Mouse (Mus musculus): ENCODE results near the gene Dlgap1. TPM values are rescaled to one million over a fixed set of nuclear protein-coding genes. Genes with fewer than 3 reads are reported as not detected.

Dlgap1 gene
- polyA plus RNA-seq, 1 experiment from 2014 or later, result 1.3 TPM

DNA sequence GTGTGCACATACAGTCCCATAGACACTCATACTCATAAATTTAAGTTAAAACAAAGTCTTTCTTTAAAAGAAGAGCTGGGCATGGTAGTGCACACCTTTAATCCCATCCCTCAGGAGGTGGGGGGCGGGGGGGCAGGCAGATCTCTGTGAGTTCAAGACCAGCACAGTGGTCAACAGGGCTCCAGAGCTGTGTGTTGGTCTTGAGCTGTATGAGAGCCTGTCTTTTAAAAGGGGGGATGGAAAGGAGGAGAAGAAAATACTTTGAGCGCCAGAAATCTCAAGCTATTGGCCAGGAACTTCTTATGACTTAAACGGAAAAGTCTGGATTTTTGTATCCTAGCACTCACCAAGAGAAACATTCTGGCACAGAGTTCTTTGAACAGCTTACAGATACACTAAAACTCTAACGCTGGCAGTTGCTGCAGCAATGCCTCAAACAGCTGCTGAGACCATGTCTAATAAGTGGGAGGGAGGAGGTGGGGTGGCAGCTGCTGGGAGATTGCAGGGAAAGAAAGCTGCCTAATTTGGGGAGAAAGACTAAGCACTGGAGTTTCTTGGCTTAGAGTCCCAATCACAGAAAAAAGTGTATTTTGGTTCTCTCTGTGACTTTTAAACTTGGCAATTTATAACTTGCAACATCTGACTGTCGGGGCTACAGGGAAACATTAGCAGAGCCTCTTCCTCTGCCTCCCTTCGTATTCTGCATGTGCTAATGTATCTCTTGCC lies 660.9 kb downstream of the Dlgap1 start:
- WGBS, result 47% methylated on average over 6 of the region's 6 CpGs
- H3K27me3 ChIP-seq (replicated peaks; ENCODE audit: control insufficient read depth, insufficient read depth, low read length), result no peaks in the 10 kb centered on the region
- H3K4me1 ChIP-seq (ENCODE audit: control insufficient read depth, insufficient read depth, low read length), result no peaks in the 10 kb centered on the region
- H3K4me2 ChIP-seq (ENCODE audit: low read depth, low read length), result no peak overlapping the region
- no peaks in the 10 kb centered on the region for H3K9me3 ChIP-seq (ENCODE audit: control insufficient read depth, low read length)
- H3K9ac ChIP-seq (ENCODE audit: low read depth, low read length), result no peak overlapping the region
- H3K27ac ChIP-seq (ENCODE audit: low read length), result 0 out of 2 replicates have a peak overlapping the region, but pooled peaks have one; percentile 29
- no peak overlapping the region for H3K4me3 ChIP-seq (ENCODE audit: low read length)
- no peaks in the 10 kb centered on the region for H3K36me3 ChIP-seq (ENCODE audit: control insufficient read depth, insufficient read depth, low read length)
- peak; percentile 52; the same call in 1 of the 2 replicates for ATAC-seq

DNA sequence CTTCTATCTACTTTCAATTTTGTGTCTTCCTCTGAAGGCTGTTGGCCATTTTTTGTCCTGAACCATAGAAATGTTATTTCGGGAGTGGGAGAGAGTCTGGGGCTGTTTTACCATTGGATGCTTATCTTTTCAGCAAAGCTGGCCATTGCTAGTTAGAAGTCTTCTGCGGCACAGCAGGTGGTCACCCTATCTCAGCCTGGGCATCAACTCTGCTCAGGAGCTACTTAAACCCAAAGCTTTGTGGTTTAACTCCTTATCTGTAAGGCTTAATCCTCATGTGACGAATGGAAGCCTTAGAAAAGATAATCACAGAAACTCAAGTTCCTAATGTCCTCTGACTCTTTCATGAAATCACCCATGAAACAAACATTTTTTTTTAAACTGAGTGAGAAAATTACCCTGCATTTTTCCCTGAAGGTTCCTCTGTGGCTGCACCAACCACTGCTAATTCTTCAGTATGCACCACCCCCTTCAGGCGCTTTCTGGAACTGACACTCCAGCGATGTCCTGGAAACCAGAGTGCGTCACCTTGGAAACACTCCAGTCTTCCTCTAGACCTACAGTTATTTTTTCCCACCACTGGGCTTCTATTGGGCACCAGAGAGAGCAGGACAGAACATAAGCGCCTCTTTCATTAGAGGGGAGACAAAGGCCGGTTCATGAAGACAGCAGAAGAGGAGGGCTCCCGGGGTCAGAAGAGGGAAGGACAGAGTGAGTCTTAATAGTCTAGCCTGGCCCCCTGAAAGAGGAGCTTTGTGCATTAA lies 664.5 kb downstream of the Dlgap1 start:
- peak; percentile 59 for ATAC-seq
- no peak overlapping the region for H3K4me2 ChIP-seq (ENCODE audit: low read depth, low read length)
- H3K9me3 ChIP-seq (ENCODE audit: control insufficient read depth, low read length), result no peaks in the 10 kb centered on the region
- no peak overlapping the region for H3K27ac ChIP-seq (ENCODE audit: low read length)
- H3K4me3 ChIP-seq (ENCODE audit: low read length), result no peak overlapping the region
- H3K27me3 ChIP-seq (replicated peaks; ENCODE audit: control insufficient read depth, insufficient read depth, low read length), result no peaks in the 10 kb centered on the region
- no peaks in the 10 kb centered on the region for H3K4me1 ChIP-seq (ENCODE audit: control insufficient read depth, insufficient read depth, low read length)
- WGBS, result 23% methylated on average over 9 of the region's 9 CpGs
- no peaks in the 10 kb centered on the region for H3K36me3 ChIP-seq (ENCODE audit: control insufficient read depth, insufficient read depth, low read length)
- H3K9ac ChIP-seq (ENCODE audit: low read depth, low read length), result no peak overlapping the region

DNA sequence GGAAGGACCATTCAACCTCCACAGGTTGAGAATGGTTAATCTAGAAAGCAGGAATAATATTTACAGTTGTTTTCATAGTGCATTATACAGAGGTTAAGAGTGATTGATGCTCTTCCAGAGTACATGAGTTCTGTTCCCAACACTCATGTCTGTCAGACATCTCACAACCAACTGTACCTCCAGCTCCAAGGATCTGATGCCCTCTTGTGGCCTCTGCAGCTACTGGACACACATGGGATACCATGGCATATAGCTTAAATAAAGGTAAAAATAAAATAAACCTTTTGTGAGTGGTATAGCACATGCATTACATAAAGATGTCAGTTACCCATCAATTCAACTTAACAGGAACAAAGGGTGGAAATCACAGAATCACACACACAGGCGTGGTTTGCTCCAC lies 674.3 kb downstream of the Dlgap1 start:
- Histone ChIP-seq H3K9me3 (ENCODE audit: control insufficient read depth, low read length) (no peaks in the 10 kb centered on the region), H3K9ac (ENCODE audit: low read depth, low read length) (no peak overlapping the region), H3K36me3 (ENCODE audit: control insufficient read depth, insufficient read depth, low read length) (no peaks in the 10 kb centered on the region), H3K4me1 (ENCODE audit: control insufficient read depth, insufficient read depth, low read length) (no peaks in the 10 kb centered on the region), H3K27ac (ENCODE audit: low read length) (no peak overlapping the region), H3K4me2 (ENCODE audit: low read depth, low read length) (no peak overlapping the region), H3K4me3 (ENCODE audit: low read length) (no peak overlapping the region), H3K27me3 (replicated peaks; ENCODE audit: control insufficient read depth, insufficient read depth, low read length) (no peaks in the 10 kb centered on the region)
- no peak for ATAC-seq
- WGBS, result 79% methylated on average over 1 of the region's 1 CpGs

- Histone ChIP-seq H3K4me2 (ENCODE audit: low read depth, low read length) (no peak overlapping the region), H3K4me3 (ENCODE audit: low read length) (no peak overlapping the region), H3K36me3 (ENCODE audit: control insufficient read depth, insufficient read depth, low read length) (no peaks in the 10 kb centered on the region), H3K27ac (ENCODE audit: low read length) (no peak overlapping the region), H3K9me3 (ENCODE audit: control insufficient read depth, low read length) (no peaks in the 10 kb centered on the region), H3K27me3 (replicated peaks; ENCODE audit: control insufficient read depth, insufficient read depth, low read length) (no peaks in the 10 kb centered on the region), H3K4me1 (ENCODE audit: control insufficient read depth, insufficient read depth, low read length) (no peaks in the 10 kb centered on the region), H3K9ac (ENCODE audit: low read depth, low read length) (no peak overlapping the region)
- WGBS, result 30% methylated on average over 4 of the region's 4 CpGs
- ATAC-seq, result no peak
Measured at GRCm38 (mm10) chr17:70646641-70647040, 677.8 kb downstream of the Dlgap1 start.

DNA sequence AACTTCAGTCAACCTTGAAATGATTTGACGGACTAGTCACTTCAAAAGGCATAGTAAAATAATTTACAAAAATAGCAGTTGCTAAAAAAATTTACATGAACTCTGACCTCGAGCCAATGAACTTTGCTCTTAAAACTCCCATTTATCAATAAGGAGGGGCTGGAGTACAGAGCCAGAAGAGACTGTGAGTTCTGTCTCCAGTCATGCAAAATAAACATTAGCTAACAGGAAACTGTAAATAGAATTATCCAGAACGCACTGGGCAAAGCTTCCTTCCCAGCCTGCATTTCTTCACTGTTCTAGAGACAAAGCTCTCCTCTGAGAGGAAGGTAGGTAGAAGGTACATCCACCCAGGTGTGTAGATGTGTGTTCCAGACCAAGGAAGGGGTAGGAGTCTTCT lies 692.5 kb downstream of the Dlgap1 start:
- H3K4me2 ChIP-seq (ENCODE audit: low read depth, low read length), result no peak overlapping the region
- H3K36me3 ChIP-seq (ENCODE audit: control insufficient read depth, insufficient read depth, low read length), result no peaks in the 10 kb centered on the region
- H3K4me1 ChIP-seq (ENCODE audit: control insufficient read depth, insufficient read depth, low read length), result no peaks in the 10 kb centered on the region
- no peaks in the 10 kb centered on the region for H3K27me3 ChIP-seq (replicated peaks; ENCODE audit: control insufficient read depth, insufficient read depth, low read length)
- no peak for ATAC-seq
- 45% methylated on average over 3 of the region's 3 CpGs for WGBS
- no peak overlapping the region for H3K9ac ChIP-seq (ENCODE audit: low read depth, low read length)
- no peak overlapping the region for H3K4me3 ChIP-seq (ENCODE audit: low read length)
- no peak overlapping the region for H3K27ac ChIP-seq (ENCODE audit: low read length)
- H3K9me3 ChIP-seq (ENCODE audit: control insufficient read depth, low read length), result no peaks in the 10 kb centered on the region

DNA sequence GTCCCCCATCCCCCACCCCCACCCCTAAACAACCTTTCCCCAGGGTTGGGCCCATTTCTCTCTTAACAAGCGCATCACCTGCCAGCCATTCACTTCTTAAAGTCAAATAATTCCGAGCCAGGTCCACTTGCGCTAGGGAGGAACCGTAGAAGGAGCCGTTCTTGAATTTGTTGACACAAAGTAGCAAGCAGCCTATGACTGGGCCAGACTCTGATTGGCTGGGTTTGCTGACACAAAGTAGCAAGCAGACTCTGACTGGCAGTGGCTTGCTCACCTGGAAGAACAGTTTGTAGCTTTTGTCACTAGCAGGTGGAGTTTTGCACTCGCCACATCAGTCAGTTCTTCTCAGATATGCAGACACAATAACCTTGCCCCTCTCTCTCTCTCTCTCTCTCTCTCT lies 695.1 kb downstream of the Dlgap1 start:
- H3K9me3 ChIP-seq (ENCODE audit: control insufficient read depth, low read length), result no peaks in the 10 kb centered on the region
- H3K27me3 ChIP-seq (replicated peaks; ENCODE audit: control insufficient read depth, insufficient read depth, low read length), result no peaks in the 10 kb centered on the region
- WGBS, result 62% methylated on average over 6 of the region's 6 CpGs
- H3K27ac ChIP-seq (ENCODE audit: low read length), result no peak overlapping the region
- ATAC-seq, result no peak
- no peaks in the 10 kb centered on the region for H3K36me3 ChIP-seq (ENCODE audit: control insufficient read depth, insufficient read depth, low read length)
- H3K4me2 ChIP-seq (ENCODE audit: low read depth, low read length), result no peak overlapping the region
- H3K4me1 ChIP-seq (ENCODE audit: control insufficient read depth, insufficient read depth, low read length), result no peaks in the 10 kb centered on the region
- H3K9ac ChIP-seq (ENCODE audit: low read depth, low read length), result no peak overlapping the region
- H3K4me3 ChIP-seq (ENCODE audit: low read length), result no peak overlapping the region

DNA sequence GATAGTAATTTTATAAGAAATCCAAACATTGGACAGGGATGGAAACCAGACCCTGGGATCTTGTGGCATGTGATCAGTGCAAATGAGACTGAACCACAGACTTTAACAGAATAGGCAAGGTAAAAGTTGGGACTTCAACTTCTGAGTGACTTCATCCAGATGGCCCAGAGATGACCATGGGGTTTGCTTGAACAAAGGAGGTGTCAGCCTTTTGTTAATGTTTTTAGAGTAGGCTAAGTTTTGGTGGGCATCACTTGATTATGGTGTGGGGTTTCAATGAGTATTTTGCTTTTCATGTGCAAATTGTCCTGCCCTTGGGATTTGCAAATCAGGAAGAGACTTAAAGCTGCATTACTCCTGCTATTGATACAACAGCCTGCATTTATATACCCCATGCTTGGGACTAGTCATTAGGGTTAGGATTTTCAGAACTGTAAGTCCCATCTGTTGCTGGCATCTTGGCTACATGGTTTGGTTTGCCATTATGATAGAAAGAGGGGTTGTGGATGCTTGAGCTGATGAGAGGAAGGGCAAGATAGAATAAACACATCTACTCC lies 695.7 kb downstream of the Dlgap1 start:
- Histone ChIP-seq H3K4me3 (ENCODE audit: low read length) (no peak overlapping the region), H3K4me1 (ENCODE audit: control insufficient read depth, insufficient read depth, low read length) (no peaks in the 10 kb centered on the region), H3K27ac (ENCODE audit: low read length) (no peak overlapping the region), H3K9me3 (ENCODE audit: control insufficient read depth, low read length) (no peaks in the 10 kb centered on the region), H3K4me2 (ENCODE audit: low read depth, low read length) (no peak overlapping the region), H3K27me3 (replicated peaks; ENCODE audit: control insufficient read depth, insufficient read depth, low read length) (no peaks in the 10 kb centered on the region), H3K9ac (ENCODE audit: low read depth, low read length) (no peak overlapping the region), H3K36me3 (ENCODE audit: control insufficient read depth, insufficient read depth, low read length) (no peaks in the 10 kb centered on the region)
- no peak for ATAC-seq

DNA sequence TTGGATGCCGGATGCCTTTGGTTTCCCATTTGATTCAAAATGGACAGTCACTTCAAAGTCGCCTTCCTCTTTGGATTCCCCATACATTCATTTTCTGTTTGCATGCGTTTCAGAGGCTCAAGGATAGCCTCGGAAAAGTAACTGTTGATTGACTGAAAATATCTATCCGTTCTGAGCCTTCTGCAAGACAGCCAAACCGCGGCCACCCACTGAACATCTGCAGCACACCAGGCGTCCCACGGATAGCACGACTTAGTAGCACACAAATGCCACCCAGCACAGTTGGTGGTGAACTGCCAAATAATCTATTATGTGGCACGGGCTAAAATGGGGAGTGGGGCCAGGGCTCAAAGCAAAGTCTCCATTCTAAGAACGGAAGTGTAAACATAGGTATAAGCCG lies 705.1 kb downstream of the Dlgap1 start:
- no peaks in the 10 kb centered on the region for H3K36me3 ChIP-seq (ENCODE audit: control insufficient read depth, insufficient read depth, low read length)
- H3K9ac ChIP-seq (ENCODE audit: low read depth, low read length), result no peak overlapping the region
- no peak for ATAC-seq
- no peak overlapping the region for H3K27ac ChIP-seq (ENCODE audit: low read length)
- no peaks in the 10 kb centered on the region for H3K27me3 ChIP-seq (replicated peaks; ENCODE audit: control insufficient read depth, insufficient read depth, low read length)
- 88% methylated on average over 13 of the region's 13 CpGs for WGBS
- H3K4me3 ChIP-seq (ENCODE audit: low read length), result no peak overlapping the region
- H3K4me2 ChIP-seq (ENCODE audit: low read depth, low read length), result no peak overlapping the region
- no peaks in the 10 kb centered on the region for H3K4me1 ChIP-seq (ENCODE audit: control insufficient read depth, insufficient read depth, low read length)
- H3K9me3 ChIP-seq (ENCODE audit: control insufficient read depth, low read length), result no peaks in the 10 kb centered on the region

DNA sequence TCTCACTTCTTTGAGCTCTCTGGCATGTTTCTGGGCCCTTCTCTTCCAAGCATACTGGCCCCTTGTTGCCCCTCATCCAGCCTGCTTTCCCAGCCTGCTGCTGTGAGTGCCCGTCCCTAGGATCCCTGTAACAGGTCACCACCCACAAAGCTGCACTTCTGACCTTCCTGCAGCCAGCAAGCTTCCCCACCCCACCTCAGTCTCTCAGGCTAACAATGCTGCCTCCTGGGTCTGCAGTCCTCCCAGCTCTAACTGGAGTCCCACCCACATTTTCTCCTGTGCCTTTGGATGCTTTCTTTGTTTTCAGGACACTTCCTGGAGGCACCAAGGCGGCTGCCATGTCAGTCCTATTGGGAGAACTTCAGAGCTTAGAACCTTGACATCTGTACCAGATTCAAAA lies 707.6 kb downstream of the Dlgap1 start:
- no peak overlapping the region for H3K4me2 ChIP-seq (ENCODE audit: low read depth, low read length)
- H3K36me3 ChIP-seq (ENCODE audit: control insufficient read depth, insufficient read depth, low read length), result no peaks in the 10 kb centered on the region
- 38% methylated on average over 2 of the region's 2 CpGs for WGBS
- H3K4me1 ChIP-seq (ENCODE audit: control insufficient read depth, insufficient read depth, low read length), result no peaks in the 10 kb centered on the region
- ATAC-seq, result no peak
- no peak overlapping the region for H3K27ac ChIP-seq (ENCODE audit: low read length)
- H3K9me3 ChIP-seq (ENCODE audit: control insufficient read depth, low read length), result no peaks in the 10 kb centered on the region
- no peaks in the 10 kb centered on the region for H3K27me3 ChIP-seq (replicated peaks; ENCODE audit: control insufficient read depth, insufficient read depth, low read length)
- H3K4me3 ChIP-seq (ENCODE audit: low read length), result no peak overlapping the region
- H3K9ac ChIP-seq (ENCODE audit: low read depth, low read length), result no peak overlapping the region
